Mouse (Mus musculus) adrenal gland, adult (tissue): ENCODE measurements around the gene Ms4a5.
"Not testable (repeated sequence)": the region's sequence is repeated elsewhere in the genome, so short reads cannot be mapped to it uniquely, and the experiment has no call there.

ENCODE experiments used
- DNase-seq, 2 experiments: peaks; one replicate each; pipeline ENCODE4 v3.0.0; 2022 to 2023; ENCODE audit warnings: low spot score in 1 of 2; ENCODE audit not compliant: inconsistent age in 2 of 2

The Ms4a5 gene

GRCm38 (mm10) chr19:11283773-11284172, at the start of gene Ms4a5:
Gene Ms4a5 (minus strand): TSS chr19:11283873.
- no peak for DNase-seq

GRCm38 (mm10) chr19:11321123-11321522, 37.5 kb upstream of the Ms4a5 start:
- no peak for DNase-seq

- DNase-seq: no peak
Observed at GRCm38 (mm10) chr19:11316786-11317185, 33.1 kb upstream of the Ms4a5 start.

GRCm38 (mm10) chr19:11314354-11314753, 30.7 kb upstream of the Ms4a5 start, which contains the start of gene Ms4a14:
Gene Ms4a14 (minus strand): TSS chr19:11314454.
- DNase-seq: no peak

- no peak for DNase-seq
Observed at GRCm38 (mm10) chr19:11308888-11309287, 25.2 kb upstream of the Ms4a5 start.

- not testable (repeated sequence) for DNase-seq
Observed at GRCm38 (mm10) chr19:11299529-11299928, 15.9 kb upstream of the Ms4a5 start.

- no peak for DNase-seq
Observed at GRCm38 (mm10) chr19:11298939-11299338, 15.3 kb upstream of the Ms4a5 start.

- DNase-seq: not testable (repeated sequence)
Observed at GRCm38 (mm10) chr19:11293616-11294015, 9.9 kb upstream of the Ms4a5 start.

GRCm38 (mm10) chr19:11292990-11293389, 9.3 kb upstream of the Ms4a5 start:
- peak; percentile 8 to 63 for DNase-seq

GRCm38 (mm10) chr19:11280223-11280622, 3.5 kb downstream of the Ms4a5 start:
- DNase-seq: no peak

- no peak for DNase-seq
Observed at GRCm38 (mm10) chr19:11276431-11276830, 7.2 kb downstream of the Ms4a5 start.

- no peak for DNase-seq
Observed at GRCm38 (mm10) chr19:11266956-11267355, 16.7 kb downstream of the Ms4a5 start.

GRCm38 (mm10) chr19:11266052-11266845, 17.4 kb downstream of the Ms4a5 start, which contains the start of gene Ms4a1:
Gene Ms4a1 (minus strand): TSS chr19:11266241.
- no peak for DNase-seq

- no peak for DNase-seq
Observed at GRCm38 (mm10) chr19:11264602-11265185, 19.0 kb downstream of the Ms4a5 start.

GRCm38 (mm10) chr19:11263549-11263948, 20.1 kb downstream of the Ms4a5 start:
- DNase-seq: no peak

GRCm38 (mm10) chr19:11262932-11263331, 20.7 kb downstream of the Ms4a5 start:
- DNase-seq: not testable (repeated sequence)

- DNase-seq: no peak
Observed at GRCm38 (mm10) chr19:11261522-11261921, 22.2 kb downstream of the Ms4a5 start.

GRCm38 (mm10) chr19:11244230-11244629, 39.4 kb downstream of the Ms4a5 start:
- DNase-seq: peak in 1 of 2 experiments; percentile 6

- no peak for DNase-seq
Observed at GRCm38 (mm10) chr19:11242560-11242959, 41.1 kb downstream of the Ms4a5 start.

GRCm38 (mm10) chr19:11235820-11236219, 47.9 kb downstream of the Ms4a5 start:
- no peak for DNase-seq

- DNase-seq: no peak
Observed at GRCm38 (mm10) chr19:11234921-11235735, 48.5 kb downstream of the Ms4a5 start.
